Mouse (Mus musculus): ENCODE results near the gene Grb14. TPM values are rescaled to one million over a fixed set of nuclear protein-coding genes. Genes with fewer than 3 reads are reported as not detected.

Grb14 gene
- total RNA-seq, 2 experiments from 2014 or later, result 37.9 to 39.4 TPM

DNA sequence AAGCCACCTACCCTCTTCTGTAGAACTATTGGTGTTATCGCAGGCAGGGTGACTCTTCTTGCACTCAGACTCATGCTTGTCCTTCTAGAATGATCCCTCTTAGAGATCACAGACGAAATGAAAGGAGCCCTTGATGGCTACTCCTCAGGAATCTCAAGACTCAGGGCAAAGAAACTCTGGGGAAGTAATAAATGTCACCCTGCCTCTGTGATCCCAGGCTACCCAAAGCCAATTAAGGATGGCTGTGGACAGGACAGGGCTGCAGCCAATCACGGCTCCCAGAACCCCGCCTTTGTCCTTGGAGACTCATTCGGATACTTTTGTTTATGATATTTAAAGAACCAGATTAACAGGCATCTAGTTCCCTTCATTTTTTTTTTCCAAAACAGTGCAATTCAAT lies 49.2 kb downstream of the Grb14 start:
- DNase-seq, result no peak

DNA sequence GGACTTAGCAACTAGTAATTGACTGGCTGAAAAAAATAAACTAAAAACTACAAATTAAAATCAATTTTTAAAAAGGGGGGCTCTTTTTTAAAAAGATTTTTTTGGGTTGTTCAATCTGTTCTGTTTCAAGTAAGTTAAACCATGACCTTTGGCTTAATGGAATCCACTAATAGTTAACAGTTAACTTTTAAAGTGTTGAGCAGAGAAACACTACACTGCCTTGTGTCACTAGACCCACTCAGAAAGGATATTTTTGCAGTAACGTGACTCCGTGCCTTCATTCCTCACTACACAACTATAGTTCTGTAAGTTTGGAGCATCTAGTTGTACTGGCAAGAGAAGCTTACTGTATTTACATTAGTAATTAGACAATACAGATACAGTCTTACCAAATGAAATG lies 50.2 kb downstream of the Grb14 start:
- DNase-seq, result no peak

DNA sequence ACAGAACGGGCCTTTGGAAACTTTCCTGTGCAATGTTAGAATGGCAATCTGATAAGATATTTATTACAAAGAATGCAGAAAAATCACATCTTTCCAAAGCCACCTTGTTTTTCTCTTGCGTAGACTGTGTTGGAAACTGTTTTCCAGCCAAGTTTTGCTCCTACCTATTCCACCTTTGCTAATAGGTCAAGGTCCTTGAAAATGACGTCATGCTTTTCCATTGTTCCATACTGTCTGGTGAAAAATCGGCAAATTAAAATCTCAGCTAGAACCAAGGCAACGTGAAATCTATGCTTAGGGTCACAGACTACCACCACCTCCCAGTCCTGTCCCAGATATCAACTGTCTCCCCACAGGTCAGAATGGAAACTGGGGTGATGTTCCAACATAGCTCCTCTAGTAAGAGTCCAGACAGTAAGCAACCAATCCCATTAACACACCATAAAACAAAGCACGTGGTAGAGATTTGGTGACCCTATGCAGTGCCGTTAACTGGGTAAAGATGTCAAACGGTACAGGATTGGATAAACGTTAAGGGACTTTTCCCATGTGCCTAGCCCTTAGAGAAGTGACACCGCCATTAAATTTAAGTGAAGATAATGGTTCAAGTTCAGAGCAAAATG lies 50.9 kb downstream of the Grb14 start:
- DNase-seq, result no peak

DNA sequence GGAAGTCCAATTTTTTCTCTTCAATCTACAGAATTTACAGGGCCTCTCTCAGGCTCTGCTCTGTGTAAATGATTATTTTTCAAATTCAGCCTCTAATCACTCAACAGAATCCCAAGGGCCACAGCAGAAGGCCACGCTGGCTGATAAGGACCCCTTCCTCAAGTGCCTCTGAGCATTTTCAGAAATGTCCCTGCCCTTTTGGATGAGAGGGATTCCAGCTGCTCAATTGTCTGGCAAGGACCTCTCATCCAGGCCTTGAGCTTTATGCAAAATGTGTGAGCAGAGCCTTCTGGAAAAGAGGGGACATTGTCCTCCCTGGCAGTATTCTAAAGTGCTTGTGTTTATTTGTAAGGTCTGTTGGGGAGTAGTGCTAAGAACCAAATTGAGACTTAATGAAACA lies 51.7 kb downstream of the Grb14 start:
- no peak for DNase-seq

DNA sequence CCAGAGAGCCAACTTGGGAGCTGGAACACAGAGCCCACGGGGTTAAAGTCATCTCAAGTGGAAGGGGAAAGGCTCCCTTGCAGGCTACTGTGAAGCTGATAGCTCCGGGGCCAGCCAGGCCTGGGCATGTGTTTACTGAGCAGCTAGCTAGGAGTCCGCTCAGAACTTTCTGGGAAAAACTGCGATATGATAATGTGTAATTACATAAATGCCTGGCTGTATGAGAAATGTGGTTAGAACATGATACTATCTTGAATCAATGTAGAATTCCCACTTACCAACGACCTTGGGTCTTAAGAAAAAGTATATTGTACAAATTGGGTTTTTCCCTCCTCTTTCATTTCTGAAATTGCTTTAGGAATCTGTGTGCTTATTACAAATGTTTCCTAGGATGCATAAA lies 53.0 kb downstream of the Grb14 start:
- no peak for DNase-seq

DNA sequence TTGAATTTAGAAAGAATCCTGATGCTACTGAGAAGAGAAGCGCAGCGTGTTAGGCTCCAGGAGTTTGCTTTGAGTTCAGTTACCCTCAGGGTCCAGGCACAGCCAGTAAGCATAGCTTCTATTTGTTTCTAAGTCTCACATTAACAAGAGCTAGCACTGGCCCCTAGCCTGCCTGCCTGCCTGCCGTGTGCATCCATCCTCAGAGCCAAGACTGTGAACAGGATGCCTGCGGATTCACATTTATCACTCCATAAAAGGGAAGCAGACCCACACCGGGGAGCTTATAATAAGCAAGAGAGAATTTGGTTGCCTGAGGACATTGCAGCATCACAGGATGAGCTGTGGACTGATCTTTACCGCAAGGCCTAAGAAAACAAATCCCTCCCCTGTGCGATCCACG lies 53.8 kb downstream of the Grb14 start:
- no peak for DNase-seq

DNA sequence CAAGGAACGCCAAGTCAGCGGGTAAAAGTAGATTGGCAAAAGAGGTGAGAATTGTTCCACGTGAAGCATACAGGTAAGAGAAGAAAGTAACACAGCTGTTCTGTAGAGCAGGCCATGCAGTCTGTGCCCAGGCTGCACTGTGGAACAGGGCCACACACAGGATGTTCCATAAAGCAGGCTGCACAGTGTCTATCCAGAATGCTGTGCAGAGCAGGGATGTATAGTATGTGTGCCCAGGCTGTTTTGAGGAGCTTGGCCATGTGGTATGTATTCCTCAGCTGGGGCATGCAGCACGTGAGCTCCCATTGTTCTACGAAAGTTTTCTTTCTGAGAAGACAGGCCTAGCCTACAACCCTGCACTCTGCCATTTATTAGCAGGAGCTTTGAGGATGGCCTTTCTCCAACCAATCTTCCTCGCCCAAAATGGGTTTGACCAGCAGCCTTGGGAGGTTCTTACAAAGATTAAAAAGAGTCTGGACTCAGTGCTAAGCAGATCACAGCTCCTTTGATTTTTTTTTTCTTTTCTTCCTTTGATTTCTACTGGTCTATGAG lies 57.8 kb downstream of the Grb14 start:
- no peak for DNase-seq

DNA sequence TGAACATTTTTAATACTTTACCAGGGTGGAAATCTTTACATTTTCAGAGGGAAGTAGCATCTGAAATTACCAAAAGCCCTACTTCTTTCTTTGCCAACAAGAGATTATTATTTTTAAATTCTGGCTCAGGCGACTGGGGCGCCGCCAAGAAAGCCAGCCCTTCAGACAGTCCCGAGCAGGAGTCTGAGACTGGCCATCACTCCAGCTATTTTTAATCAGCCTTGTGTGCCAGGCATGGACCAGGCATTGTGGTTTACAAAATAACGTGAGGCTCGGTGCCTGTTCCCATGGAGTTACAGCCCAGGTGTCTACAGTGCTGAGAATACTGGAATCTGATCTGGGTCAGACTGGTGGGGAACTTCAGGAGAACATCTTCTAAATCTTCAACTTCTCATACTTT lies 58.5 kb downstream of the Grb14 start:
- peak; percentile 41 for DNase-seq

DNA sequence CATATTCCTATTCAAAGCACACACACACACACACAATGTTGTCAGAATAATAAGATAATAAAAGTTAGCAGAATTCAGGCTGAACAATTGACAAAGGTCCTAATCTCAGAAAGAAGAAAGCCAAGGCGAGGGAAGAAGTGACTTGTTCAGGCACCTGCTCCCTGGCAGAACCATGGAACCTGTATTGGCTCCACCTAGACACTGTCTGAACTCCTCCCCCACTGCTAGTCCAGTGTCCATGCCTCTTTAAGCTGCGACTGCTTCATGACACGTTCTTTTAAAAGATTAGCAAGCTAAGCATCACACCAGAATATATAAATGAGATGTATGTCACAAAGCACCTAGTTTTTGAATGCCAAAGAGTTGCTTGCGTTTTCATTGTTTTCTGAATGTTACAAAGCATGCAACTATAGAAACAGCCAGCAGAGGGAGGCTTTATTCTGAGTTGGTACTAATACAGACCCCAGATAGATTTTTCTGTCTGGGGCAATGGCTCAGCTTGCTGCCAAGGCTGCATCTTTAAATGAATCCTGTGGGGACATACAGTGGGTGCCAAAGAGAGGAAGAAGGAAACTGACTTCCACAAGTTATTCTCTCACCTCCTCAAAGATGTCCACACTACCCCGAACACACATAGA lies 59.4 kb downstream of the Grb14 start:
- peak; percentile 46 for DNase-seq

DNA sequence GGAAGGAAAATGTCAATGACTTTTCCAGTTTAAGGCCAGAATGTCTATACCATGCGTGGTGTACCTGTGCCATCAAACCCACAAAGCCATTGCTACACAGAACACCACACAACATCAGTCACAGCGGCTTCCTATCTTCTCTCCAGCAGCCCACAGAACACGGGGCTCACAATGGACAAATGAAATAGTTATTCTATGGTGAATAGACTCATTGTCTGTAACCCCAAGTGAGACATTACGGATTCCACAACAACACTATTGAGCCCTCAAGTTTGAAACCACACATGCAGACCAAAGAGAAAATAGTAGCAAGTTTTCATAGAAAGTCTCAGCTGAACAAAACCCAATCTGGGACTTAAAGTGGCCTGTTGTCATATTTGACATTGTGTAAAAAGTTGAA lies 62.6 kb downstream of the Grb14 start:
- no peak for DNase-seq

DNA sequence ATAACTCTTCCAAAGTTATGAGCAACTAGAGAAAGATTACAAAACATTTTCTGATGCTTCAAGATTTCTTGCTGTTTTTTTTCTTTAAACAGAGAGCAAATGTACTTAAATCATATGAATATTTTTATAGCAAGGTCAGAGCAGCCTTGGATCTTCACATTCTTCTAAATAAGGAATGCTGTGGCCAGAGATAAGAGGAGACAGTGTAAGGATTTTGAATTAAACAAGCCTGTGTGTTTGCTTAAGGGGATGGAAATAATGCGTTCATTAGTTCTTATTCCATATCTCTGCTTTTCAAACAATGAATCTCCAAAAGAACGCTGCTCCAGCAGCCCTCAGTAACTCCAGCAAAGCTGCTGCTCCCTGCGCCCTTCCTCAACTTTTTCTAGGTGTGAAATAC lies 63.4 kb downstream of the Grb14 start:
- DNase-seq, result no peak

DNA sequence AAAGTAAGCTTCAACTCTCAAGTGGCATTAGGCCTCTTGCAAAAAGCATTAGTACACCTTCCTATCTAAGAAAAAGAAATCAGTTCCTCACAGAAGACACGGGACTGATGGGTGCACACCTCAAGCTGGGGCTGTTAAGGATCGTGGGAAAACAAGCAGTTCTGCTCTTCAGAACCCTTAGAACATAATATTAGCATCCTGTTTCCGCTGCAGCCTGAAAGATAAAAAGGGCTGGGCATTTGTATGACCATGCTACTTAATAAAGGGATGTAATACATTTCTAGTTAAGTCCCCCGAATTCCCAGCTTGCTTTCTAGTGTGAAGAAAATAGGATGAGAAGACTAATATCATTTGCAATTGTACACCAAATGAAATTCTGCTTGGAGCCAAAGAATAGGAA lies 65.1 kb downstream of the Grb14 start:
- DNase-seq, result no peak

DNA sequence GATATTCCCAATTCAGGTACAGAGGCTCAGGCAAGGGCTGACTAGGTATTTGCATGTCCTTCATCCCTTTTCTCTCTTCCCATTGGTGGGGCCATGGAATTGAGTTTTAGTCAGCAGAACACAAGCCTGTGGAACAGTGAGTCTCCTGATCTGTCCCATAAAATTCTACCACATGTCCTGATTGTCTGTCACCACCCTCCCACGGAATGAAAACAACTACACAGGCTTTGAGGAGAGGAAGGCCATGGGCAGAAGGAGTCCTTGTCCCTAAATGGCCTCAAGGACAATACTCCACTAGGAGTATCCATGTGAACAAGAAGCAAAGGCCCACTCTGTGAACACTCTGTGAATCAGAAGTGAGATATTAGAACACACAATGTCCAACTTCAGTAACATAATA lies 69.3 kb downstream of the Grb14 start:
- DNase-seq, result no peak

DNA sequence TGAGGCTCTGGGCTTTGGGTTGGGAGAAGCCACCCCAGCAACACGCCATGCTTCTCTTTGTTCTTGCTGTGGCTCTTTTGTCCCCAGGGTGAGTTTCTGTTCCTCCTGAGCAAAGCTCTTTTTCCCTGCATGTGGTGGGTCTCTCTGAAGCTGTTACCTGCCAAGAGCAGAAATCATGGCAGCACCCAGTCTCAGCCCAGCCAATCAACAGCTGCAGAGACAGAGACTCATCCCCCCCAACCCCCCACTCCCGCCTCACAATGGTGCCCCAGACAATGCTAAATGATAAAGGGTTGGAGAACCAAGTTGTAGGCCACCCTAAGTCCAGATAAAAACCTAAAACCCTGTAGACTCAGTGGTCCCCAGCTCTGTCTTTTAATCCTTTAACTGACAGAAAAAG lies 75.6 kb downstream of the Grb14 start:
- no peak for DNase-seq

DNA sequence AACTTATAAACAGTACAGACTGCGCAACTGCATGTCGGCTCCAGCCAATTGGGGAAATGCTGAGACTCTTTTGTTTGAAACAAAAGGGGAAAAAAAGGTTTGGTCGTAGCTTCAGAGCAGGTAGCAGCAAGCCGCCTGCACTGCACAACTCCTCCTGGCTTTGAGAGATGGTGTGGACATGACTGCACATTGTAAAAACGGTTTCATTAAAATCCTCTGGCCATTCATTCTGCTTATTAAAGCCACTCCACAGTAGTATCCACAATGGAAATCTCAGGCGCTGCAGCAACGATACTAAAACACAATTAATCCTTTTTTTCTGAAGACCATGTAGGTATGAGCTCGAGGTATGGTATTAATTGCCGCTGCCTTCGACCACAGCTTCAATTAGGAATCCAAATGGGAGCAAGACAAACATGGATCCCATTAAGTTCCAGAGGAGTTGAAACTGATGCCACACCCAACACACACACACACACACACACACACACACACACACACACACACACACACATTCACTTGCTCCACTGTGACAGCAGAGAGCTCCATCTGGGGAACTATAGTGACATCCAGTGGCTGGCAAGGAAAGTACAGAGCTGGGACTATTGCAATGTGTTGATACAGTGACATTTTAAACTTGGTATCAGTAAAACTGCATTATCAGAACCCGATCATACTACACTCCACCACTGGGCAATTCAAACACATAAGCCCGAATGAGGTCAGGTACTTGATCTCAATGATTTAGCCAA lies 76.2 kb downstream of the Grb14 start:
- peak; percentile 50 for DNase-seq

DNA sequence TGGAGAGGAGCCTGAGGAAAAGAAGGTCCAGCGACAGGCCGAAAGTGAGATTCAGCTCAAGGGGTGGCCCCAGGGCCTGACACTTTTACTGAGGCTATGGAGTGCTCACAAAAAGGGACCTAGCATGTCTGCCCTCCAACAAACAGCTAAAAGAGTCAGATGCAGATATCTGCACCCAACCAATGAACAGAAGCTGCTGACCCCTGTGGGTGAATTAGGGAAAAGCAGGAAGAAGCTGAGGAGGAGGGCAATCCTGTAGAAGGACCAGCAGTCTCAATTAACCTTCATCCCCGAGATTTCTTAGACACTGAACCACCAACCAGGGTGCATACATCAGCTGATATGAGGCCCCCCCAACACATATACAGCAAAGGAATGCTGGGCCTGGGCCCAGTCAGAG lies 77.3 kb downstream of the Grb14 start:
- DNase-seq, result no peak

DNA sequence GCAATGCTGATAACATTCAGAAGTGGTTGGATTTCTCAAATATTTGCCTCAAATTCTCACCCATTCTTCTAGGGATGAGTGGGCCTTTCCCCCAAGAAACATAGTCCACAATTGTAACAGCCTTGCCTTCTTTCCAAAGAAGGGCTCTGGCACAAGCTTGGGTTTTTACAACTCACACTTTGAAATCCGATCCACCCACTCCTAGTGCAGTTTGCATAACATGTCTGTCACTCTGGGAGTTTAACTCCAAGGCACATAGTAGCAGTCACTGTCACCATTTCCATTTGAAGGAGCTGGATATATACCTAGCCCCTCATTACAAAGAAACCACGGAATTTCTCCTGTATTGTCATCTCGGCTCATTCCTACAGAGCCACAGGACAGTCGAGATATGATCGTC lies 103.9 kb downstream of the Grb14 start:
- DNase-seq, result no peak

DNA sequence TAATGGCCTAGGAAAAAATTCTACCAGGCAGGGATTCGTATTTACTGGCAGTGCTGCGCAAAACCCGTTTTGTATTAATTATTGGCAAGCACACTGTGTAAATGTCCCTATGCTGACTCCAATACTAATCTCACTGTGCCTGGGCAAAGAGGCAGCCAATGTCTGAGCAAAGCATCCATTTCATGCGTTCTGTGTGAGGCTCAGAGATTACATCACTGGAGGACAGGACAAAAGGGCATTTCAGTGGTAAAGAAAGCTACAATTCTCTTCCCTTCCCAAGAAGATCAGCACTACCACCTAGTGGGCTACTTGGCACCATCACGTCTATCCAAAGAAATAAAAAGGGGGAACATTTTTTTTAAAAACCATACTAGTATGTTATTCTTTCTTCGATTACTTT lies 109.3 kb downstream of the Grb14 start:
- DNase-seq, result no peak

DNA sequence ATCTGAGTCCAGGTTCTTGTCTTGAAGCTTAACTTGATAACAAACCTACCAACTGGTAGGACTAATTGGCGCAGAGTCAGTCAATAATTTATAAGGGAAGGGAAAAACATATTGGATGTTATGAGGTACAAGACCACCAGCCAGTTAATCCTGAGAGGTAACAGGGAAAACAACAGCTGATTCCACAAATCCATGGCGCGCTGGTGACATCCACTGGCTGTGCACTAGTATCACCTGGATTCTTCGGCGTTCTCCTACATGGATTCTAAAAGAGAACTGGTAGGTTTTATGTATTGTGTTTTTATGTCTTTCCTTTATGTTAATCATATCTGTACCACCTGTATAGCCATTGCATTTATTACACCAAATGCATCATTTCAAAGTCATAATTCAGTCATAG lies 119.9 kb downstream of the Grb14 start:
- no peak for DNase-seq

DNA sequence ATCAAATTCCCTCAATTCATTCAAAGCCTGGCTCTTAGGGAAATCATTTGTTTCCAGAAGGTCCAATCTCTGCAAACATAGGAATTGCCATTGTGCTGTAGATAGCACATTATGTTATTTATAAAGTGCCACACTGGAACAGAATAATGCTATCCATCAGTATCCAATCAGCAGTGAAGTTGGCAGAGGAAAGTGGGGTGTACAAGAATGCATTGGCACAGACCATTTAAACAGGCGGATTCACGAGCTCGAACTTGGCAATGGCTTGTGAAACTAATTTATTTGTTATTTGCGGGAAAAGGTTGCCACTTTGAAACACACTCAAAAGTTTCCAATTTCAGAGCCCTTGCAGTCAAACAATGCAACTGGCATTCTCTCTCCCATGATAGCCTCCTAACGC lies 126.9 kb downstream of the Grb14 start:
- no peak for DNase-seq

DNA sequence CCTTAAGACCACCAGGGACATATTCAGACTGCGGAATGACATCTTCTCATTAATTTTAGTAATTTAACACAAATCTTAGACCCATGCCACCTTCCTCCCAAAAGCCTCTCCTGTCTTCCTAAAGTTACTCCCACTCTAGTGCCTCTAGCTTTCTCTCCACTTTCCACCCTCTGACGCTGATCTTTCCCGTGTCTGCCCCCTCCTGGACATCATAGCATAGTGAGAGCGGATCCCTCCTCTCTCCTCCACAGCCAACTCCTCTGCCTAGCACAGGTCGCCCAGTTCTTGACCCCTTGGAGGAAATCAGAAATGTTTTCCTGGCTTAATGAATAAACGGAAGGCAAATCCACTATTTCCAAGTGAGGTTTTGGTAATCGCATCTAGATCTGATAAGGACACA lies 131.6 kb downstream of the Grb14 start:
- no peak for DNase-seq

DNA sequence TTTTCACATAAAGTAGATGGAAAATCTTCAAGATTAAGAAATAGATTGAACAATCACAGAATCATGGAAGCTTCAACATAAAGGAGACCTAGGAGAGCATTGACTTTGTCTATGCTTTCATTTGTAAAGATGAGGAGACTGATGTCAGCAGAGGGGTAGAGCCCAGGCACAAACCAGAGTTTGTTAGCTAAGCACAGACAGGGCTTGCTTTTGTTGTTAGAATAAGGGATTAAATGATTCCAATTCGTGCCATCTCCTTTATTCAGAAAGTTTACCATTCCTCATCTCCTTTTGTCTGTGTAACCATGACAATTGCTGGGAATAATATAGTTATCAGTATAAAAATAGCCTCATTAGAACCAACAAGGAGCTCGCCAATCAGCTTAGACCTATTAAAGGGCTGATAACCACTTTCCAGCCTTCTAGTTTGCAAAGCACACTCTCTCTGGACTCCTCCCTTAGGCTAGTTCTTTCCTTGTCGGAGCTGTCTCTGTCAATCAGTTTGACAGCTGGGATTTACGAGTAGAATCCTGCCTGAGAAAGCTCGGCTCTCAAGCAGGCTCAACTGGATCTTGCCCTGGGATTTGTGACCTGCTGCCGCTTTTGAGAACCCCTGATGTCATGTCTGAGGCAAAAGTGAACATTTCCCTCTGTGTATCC lies 137.6 kb downstream of the Grb14 start:
- DNase-seq, result no peak

DNA sequence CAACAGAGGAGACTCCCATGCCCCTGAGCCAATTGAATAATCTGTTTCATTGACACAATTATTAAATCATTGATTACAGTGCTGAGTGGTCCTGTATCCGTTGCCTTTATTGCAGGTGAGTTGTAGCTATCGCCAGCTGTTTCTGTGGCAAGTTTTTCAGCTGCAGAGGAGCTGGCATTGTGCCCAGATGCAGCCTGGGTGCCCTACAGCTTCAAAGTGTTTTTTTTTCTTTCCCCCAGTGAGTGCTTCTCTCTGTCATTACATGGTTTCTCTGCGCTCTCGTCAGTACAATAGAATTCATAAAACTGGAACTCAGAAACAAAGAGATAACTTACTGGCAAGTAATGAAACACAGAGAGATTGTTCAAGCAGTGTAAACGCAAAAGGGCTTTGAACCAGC lies 139.1 kb downstream of the Grb14 start:
- DNase-seq, result peak; percentile 55
